Mouse (Mus musculus): ENCODE data around the gene Mrpl33. TPM values are rescaled to one million over a fixed set of nuclear protein-coding genes. Genes with fewer than 3 reads are reported as not detected.

Gene Mrpl33
- polyA plus RNA-seq, 1 experiment from 2014 or later = 459 TPM

DNA sequence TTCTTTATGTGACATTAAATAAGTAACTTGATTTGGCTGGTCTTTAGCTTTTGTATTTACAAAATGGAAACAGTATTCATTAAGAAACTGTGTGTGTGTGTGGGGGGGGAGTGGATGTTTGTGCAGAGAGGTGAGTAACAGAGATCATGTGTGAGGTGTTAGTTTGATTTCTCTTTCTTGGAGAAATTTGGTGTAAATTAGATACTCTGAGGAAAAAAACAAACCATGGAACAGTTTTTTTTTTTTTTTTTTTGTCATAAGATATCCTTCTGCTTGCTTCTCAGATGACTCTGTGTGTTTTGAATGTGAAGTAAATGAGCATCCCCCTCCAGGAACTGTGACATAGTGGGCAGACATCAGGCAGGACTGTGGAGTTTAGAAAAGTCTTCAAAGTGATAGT is 102.7 kb downstream of the Mrpl33 start:
- no peak for ATAC-seq (replicated peaks; ENCODE audit: insufficient number of reproducible peaks, insufficient read depth, low FRiP score, low read depth)
- H3K9ac ChIP-seq = no peak overlapping the region
- no peaks in the 10 kb centered on the region for H3K9me3 ChIP-seq (replicated peaks)
- H3K27ac ChIP-seq = no peak overlapping the region
- no peak overlapping the region for H3K4me3 ChIP-seq
- no peaks in the 10 kb centered on the region for H3K27me3 ChIP-seq
- H3K4me2 ChIP-seq = no peak overlapping the region
- peaks cover 5% of the 10 kb centered on the region for H3K36me3 ChIP-seq
- peaks cover 9% of the 10 kb centered on the region for H3K4me1 ChIP-seq (replicated peaks)

DNA sequence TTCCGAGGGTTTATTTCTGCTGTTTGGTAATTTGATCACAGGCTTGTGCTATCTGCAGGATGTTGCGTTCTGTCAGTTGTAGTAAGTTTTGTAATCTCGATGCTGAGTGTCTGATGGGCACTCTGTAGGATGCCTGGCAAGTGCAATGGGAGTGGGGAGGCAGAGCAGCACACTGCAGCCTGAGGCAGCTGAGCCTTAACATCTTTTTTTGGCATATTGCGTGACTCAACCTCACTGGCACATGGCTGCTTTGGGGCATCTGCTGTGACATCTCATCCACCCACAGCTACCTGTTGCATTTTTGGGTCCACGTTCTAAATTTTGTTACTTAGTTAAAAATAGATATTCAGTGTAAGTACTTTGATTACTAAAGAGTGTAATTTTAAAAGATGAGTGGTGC is 108.2 kb downstream of the Mrpl33 start:
- WGBS = 78% methylated on average over 5 of the region's 5 CpGs
- no peak overlapping the region for H3K27ac ChIP-seq
- no peaks in the 10 kb centered on the region for H3K4me1 ChIP-seq (replicated peaks)
- no peak overlapping the region for H3K4me2 ChIP-seq
- H3K27me3 ChIP-seq = no peaks in the 10 kb centered on the region
- H3K9me3 ChIP-seq (replicated peaks) = no peaks in the 10 kb centered on the region
- ATAC-seq (replicated peaks; ENCODE audit: insufficient number of reproducible peaks, insufficient read depth, low FRiP score, low read depth) = no peak
- H3K4me3 ChIP-seq = no peak overlapping the region
- H3K36me3 ChIP-seq = peaks cover 8% of the 10 kb centered on the region
- H3K9ac ChIP-seq = no peak overlapping the region

DNA sequence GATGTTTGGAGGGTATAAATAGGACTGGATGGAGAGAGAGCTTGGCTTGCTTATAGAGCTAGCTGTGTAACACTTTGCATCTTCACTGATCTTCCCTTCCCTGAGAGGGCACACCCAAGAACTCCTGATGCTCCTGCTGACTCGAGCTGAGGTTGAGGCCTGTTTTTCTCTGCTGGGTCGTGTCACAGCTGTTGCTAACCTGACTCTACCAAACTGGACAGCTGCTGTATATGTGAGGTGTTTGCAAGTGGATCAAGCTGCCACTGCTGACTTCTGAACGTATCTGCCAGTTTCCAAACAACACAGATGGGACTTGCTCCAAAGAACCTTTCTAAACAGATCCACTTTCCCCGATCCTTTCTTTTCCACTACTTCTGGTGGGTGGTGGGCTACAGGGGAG is 110.1 kb downstream of the Mrpl33 start:
- no peak overlapping the region for H3K4me2 ChIP-seq
- no peaks in the 10 kb centered on the region for H3K4me1 ChIP-seq (replicated peaks)
- no peak for ATAC-seq (replicated peaks; ENCODE audit: insufficient number of reproducible peaks, insufficient read depth, low FRiP score, low read depth)
- WGBS = 74% methylated on average over 4 of the region's 4 CpGs
- H3K9me3 ChIP-seq (replicated peaks) = no peaks in the 10 kb centered on the region
- peaks cover 8% of the 10 kb centered on the region for H3K36me3 ChIP-seq
- no peaks in the 10 kb centered on the region for H3K27me3 ChIP-seq
- H3K27ac ChIP-seq = no peak overlapping the region
- no peak overlapping the region for H3K9ac ChIP-seq
- no peak overlapping the region for H3K4me3 ChIP-seq

DNA sequence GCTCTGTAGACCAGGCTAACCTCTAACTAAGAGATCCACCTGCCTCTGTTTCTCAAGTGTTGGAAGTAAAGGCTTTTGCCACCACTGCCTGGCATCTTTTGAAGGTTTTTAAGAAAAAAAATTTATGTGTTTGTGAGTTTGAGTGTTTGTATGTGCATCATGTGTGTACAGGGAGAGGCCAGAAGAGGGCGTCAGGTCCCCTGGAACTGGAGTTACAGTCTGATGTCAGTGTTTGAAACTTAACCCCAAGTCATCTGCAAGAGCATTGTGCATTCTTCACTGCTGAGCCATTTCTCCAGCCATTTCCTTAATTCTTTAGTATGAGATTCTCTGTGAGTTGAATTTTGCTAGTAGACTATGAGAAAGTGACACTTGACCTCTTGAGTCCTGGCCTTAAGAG is 112.7 kb downstream of the Mrpl33 start:
- no peak for ATAC-seq (replicated peaks; ENCODE audit: insufficient number of reproducible peaks, insufficient read depth, low FRiP score, low read depth)
- Histone ChIP-seq H3K27ac (no peak overlapping the region), H3K36me3 (peaks cover 3% of the 10 kb centered on the region; the same call in 1 of the 2 replicates), H3K9ac (no peak overlapping the region), H3K27me3 (no peaks in the 10 kb centered on the region), H3K9me3 (replicated peaks) (no peaks in the 10 kb centered on the region), H3K4me2 (no peak overlapping the region), H3K4me1 (replicated peaks) (peaks cover 7% of the 10 kb centered on the region), H3K4me3 (no peak overlapping the region)
- WGBS = 81% methylated on average over 1 of the region's 1 CpGs

DNA sequence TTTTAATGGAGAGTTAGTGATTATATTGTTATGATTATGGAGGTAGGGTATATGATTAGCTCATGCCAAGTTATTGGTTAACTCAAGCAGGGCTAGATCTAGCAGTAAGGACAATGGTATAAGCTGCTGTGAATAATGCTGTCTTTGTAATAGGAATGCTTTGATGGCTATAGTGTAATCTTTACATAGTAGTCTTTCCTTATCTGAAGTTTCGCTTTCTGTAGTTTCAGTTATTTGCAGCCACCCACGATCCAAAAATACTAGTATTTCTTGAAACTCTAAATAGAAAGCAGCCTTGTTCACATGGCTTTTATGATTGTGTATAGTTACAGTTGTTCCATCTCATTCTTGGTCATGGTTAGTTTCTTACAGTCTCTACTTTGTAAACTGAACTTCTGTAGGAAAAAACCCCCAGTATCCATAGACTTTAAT is 116.6 kb downstream of the Mrpl33 start:
- H3K4me3 ChIP-seq = no peak overlapping the region
- no peak overlapping the region; the same call in 1 of the 2 replicates for H3K27ac ChIP-seq
- H3K4me2 ChIP-seq = no peak overlapping the region
- peaks cover 10% of the 10 kb centered on the region for H3K4me1 ChIP-seq (replicated peaks)
- H3K9ac ChIP-seq = no peak overlapping the region
- no peak for ATAC-seq (replicated peaks; ENCODE audit: insufficient number of reproducible peaks, insufficient read depth, low FRiP score, low read depth)
- WGBS = 58% methylated on average over 2 of the region's 2 CpGs
- H3K27me3 ChIP-seq = no peaks in the 10 kb centered on the region
- H3K36me3 ChIP-seq = no peaks in the 10 kb centered on the region; the same call in 1 of the 2 replicates
- no peaks in the 10 kb centered on the region for H3K9me3 ChIP-seq (replicated peaks)

DNA sequence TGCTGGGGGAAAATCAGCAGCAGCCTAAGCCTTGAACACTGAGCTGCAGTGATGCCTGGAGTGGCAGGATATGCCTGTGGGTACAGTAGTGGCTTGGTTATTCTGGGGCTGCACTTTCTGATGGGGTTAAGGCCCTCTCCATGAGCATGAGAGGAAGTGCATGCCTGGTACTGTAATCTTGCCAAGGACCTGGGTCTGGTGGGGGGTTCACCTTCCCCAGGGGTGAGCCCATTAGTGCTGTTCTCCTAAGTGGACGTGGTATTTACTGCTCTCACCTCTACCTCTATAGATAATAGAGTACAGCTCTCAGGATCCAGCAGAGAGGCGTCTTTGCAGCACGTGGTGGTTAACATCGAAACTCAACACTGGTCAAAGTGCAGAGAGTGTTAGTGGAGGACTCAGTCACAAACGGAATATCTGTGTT is 117.1 kb downstream of the Mrpl33 start:
- Histone ChIP-seq H3K27me3 (no peaks in the 10 kb centered on the region), H3K27ac (peak overlapping the region; percentile 35; the same call in 1 of the 2 replicates), H3K9me3 (replicated peaks) (no peaks in the 10 kb centered on the region), H3K4me3 (no peak overlapping the region), H3K4me2 (no peak overlapping the region), H3K9ac (no peak overlapping the region), H3K4me1 (replicated peaks) (peaks cover 10% of the 10 kb centered on the region), H3K36me3 (no peaks in the 10 kb centered on the region; the same call in 1 of the 2 replicates)
- WGBS = 45% methylated on average over 5 of the region's 5 CpGs
- ATAC-seq (replicated peaks; ENCODE audit: insufficient number of reproducible peaks, insufficient read depth, low FRiP score, low read depth) = no peak

Small RNA genes lying within 50 kb of the gene (microRNA-seq; reads per million reads assigned to microRNA genes)
- not detected for gene Mir3473e

Other genes starting within 250 kb of the Mrpl33 start
- 33.1 and 41.8 TPM in 2 replicates for gene Zfp512, start 144.5 kb upstream of the Mrpl33 start, polyA plus RNA-seq (2015; fragmentation: Nextera tagmentation; extraction: Ambion mirVana)
- gene 4930548H24Rik, start 111.2 kb upstream of the Mrpl33 start, polyA plus RNA-seq (2015; fragmentation: Nextera tagmentation; extraction: Ambion mirVana) = not detected in 2 replicates
- gene Gpn1, start 102.2 kb upstream of the Mrpl33 start, polyA plus RNA-seq (2015; fragmentation: Nextera tagmentation; extraction: Ambion mirVana) = 36.1 and 41.8 TPM in 2 replicates
- gene Slc4a1ap, start 69.9 kb upstream of the Mrpl33 start, polyA plus RNA-seq (2015; fragmentation: Nextera tagmentation; extraction: Ambion mirVana) = 20.0 and 23.0 TPM in 2 replicates
- 15.6 and 19.2 TPM in 2 replicates for gene Supt7l, start 69.1 kb upstream of the Mrpl33 start, polyA plus RNA-seq (2015; fragmentation: Nextera tagmentation; extraction: Ambion mirVana)
- 3.9 and 4.4 TPM in 2 replicates for gene Rbks, start 100.7 kb downstream of the Mrpl33 start, polyA plus RNA-seq (2015; fragmentation: Nextera tagmentation; extraction: Ambion mirVana)
- gene Babam2, start 100.7 kb downstream of the Mrpl33 start, polyA plus RNA-seq (2015; fragmentation: Nextera tagmentation; extraction: Ambion mirVana) = 45.2 and 48.7 TPM in 2 replicates